Mouse (Mus musculus) naive thymus-derived CD4-positive, alpha-beta T cell, adult 2 months (primary cell): ENCODE measurements around the gene Dync1h1.

Experiments
- DNase-seq: peaks from one replicate; pipeline ENCODE4 v3.0.0-alpha.2; 2011; ENCODE audit warnings: low read depth

Dync1h1 gene

GRCm38 (mm10) chr12:110601241-110602218 is at the start of gene Dync1h1:
TSS of gene Dync1h1 (plus strand) at chr12:110601452.
- peak; percentile 93 for DNase-seq

- DNase-seq = no peak
Observed at GRCm38 (mm10) chr12:110552113-110552512, 49.1 kb upstream of the Dync1h1 start.

GRCm38 (mm10) chr12:110553362-110553761 is 47.9 kb upstream of the Dync1h1 start:
- no peak for DNase-seq

GRCm38 (mm10) chr12:110555536-110556240 is 45.6 kb upstream of the Dync1h1 start:
- no peak for DNase-seq

- no peak for DNase-seq
Observed at GRCm38 (mm10) chr12:110556861-110557628, 44.2 kb upstream of the Dync1h1 start.

- no peak for DNase-seq
Observed at GRCm38 (mm10) chr12:110558175-110558574, 43.1 kb upstream of the Dync1h1 start.

GRCm38 (mm10) chr12:110563383-110563782 is 37.9 kb upstream of the Dync1h1 start:
- DNase-seq = no peak

- no peak for DNase-seq
Observed at GRCm38 (mm10) chr12:110564848-110565247, 36.4 kb upstream of the Dync1h1 start.

- no peak for DNase-seq
Observed at GRCm38 (mm10) chr12:110566366-110566765, 34.9 kb upstream of the Dync1h1 start.

GRCm38 (mm10) chr12:110571050-110571449 is 30.2 kb upstream of the Dync1h1 start:
- no peak for DNase-seq

- DNase-seq = no peak
Observed at GRCm38 (mm10) chr12:110572351-110572750, 28.9 kb upstream of the Dync1h1 start.

GRCm38 (mm10) chr12:110573635-110574034 is 27.6 kb upstream of the Dync1h1 start:
- no peak for DNase-seq

GRCm38 (mm10) chr12:110575926-110576325 is 25.3 kb upstream of the Dync1h1 start:
- no peak for DNase-seq

- no peak for DNase-seq
Observed at GRCm38 (mm10) chr12:110578333-110578732, 22.9 kb upstream of the Dync1h1 start.

GRCm38 (mm10) chr12:110588622-110589021 is 12.6 kb upstream of the Dync1h1 start:
- no peak for DNase-seq

GRCm38 (mm10) chr12:110590804-110591259 is 10.4 kb upstream of the Dync1h1 start:
- DNase-seq = no peak

- peak; percentile 99 for DNase-seq
Observed at GRCm38 (mm10) chr12:110591260-110591883, 9.9 kb upstream of the Dync1h1 start.

- DNase-seq = peak; percentile 85
Observed at GRCm38 (mm10) chr12:110598527-110598926, 2.7 kb upstream of the Dync1h1 start.

- DNase-seq = no peak
Observed at GRCm38 (mm10) chr12:110599791-110600190, 1.5 kb upstream of the Dync1h1 start.

GRCm38 (mm10) chr12:110600225-110600991 is 844 bp upstream of the Dync1h1 start:
- no peak for DNase-seq

GRCm38 (mm10) chr12:110606161-110606560 is 4.9 kb downstream of the Dync1h1 start:
- no peak for DNase-seq
